Mouse (Mus musculus): Measurements from ENCODE around the gene A3galt2. TPM values are rescaled to one million over a fixed set of nuclear protein-coding genes. Genes with fewer than 3 reads are reported as not detected.

A3galt2 gene
- total RNA-seq, 4 experiments from 2014 or later = 0.09 to 0.11 TPM; not detected in 2

DNA sequence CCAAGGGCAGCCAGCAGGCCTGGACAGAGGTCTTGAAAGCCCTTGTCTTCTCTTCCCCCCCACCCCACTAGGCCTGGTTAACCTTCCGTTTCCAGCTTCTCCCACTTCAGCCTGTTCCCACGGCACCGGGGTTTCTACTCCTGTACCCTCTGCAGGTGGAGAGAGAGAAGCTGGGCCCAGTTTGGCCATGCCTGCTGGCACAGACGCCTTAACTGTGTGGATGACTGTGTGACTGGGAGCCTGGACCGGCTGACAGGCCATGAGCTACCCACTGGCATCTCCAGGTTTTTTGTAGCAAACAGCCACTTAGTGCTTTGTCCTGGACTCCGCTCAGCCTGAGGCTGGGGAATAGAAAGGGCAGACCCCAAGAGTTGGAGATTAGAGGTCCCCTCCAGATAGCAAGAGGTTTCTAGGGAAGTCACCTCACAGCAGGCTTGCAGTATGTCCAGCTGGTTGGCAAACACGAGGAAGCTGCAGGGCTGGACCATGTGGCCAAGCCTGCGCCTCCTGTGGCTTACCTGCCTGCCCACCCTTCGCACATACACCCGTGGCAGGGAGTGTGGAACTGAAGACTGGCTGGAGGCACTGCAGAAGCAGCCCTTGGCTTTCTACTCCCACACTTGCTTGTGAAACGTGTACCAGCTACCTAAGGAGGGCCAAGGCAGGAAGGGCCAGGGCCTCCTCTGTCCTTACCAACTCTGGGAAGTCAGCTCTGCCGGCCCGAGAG is 3.0 kb upstream of the A3galt2 start:
- DNase-seq (ENCODE audit: low spot score) = no peak

DNA sequence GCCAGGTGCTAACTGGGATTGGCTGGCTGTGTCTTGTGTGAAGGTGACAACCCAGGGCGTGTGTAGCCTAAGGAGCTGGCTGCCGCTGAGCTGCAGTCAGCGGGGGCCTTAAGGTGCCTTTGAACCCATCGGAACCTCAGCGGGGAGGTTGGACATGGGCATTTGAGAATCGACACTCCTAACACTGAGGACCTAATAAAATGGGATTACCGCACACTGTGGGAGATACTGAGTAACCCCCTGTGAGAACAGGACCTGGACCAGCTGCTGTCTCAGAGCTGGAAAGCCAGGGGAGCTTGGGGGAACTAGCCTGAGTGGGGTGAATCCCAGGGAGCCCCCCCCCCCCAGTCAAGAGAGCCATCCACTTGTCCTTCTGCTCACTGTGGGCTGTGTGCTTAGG is 1.6 kb upstream of the A3galt2 start:
- no peak for DNase-seq (ENCODE audit: low spot score)

DNA sequence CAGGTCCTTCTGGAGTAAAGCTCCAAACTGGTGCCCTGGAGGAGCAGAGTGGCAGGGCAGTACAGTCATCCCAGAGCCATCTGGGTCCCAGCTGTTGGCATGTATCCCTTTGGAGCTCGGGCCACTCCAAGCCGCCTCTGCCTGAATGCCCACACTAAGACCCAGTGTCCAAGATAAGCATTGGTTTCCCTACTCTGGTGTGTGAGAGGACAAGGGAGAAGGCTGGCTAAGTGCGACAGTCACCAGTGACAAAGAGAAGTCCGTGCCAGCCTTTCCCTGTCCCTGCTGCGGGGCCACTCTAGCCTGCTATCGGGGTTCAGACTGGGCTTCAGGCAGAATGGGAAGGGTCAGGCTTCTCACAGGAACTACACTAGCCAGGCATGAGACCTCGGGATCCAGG is 736 bp downstream of the A3galt2 start:
- DNase-seq (ENCODE audit: low spot score) = no peak

DNA sequence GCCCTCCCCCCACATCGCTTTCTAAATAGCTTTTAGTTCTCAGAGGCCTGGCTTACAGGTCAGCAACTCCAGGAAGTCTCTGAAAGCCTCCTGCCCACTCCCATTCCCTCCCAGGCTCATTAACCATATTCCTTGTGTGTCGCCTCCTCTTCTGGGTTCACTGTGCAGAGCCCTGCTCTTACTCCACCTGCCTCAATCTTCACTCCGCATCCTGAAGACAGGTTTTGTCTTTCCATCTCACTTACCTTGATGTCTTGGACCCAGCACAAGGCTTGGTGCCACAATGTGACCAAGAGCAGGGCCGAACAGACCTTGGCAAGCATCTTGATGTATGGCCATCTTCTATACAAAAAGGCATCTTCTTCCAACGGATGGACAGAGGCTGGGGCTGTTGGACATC is 4.0 kb downstream of the A3galt2 start:
- no peak for DNase-seq (ENCODE audit: low spot score)

DNA sequence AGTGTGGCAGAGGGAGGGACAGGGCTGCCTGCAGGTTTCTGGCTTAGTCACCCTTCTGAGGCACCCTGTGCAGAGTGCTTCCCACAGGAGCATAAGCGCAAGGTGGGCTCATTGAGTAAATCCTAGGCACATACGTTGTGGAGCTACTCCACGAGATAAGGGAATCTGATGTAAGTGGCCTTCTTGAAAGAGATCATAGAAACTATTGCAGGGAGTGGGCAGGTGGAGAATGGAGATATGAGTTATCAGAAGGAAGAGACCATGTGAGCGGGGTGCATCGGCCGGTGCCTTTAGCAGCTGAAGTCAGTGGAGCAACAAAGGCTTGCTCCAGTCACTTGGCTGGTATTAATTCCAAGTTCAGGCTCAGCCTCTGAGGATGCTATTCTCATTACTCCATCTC is 4.9 kb downstream of the A3galt2 start:
- DNase-seq (ENCODE audit: low spot score) = no peak

DNA sequence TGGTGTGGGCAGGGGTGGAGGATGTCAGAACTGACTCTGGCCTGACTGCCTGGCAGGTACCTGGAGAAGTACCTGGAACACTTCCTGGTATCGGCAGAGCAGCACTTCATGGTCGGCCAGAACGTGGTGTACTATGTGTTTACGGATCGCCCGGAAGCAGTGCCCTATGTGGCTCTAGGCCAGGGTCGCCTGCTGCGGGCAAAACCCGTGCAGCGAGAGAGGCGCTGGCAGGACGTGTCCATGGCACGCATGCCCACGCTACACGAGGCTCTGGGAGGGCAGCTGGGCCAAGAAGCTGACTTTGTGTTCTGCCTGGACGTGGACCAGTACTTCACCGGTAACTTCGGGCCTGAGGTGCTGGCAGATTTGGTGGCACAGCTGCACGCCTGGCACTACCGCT is 11.8 kb downstream of the A3galt2 start:
- DNase-seq (ENCODE audit: low spot score) = no peak

DNA sequence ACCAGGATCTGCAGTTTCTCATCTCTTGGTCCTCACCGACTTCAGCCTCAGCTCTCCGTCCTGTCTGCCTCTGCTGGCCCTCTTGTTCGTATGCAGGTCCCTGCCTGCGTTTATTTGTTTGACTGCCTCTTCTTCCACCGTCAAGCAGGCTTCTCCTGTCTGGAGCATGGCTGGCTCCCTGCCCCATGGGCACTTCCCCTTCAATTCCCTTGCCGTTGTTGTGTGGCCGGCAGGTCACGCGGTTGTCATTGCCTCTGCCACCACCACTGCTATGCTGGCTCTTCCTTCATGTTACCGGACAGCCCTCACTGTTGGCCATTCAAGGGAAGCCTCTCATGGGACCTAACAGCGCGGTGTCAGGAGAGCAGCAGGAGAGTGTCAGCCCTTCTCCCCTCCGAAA is 13.0 kb downstream of the A3galt2 start:
- peak; percentile 17 for DNase-seq (ENCODE audit: low spot score)

DNA sequence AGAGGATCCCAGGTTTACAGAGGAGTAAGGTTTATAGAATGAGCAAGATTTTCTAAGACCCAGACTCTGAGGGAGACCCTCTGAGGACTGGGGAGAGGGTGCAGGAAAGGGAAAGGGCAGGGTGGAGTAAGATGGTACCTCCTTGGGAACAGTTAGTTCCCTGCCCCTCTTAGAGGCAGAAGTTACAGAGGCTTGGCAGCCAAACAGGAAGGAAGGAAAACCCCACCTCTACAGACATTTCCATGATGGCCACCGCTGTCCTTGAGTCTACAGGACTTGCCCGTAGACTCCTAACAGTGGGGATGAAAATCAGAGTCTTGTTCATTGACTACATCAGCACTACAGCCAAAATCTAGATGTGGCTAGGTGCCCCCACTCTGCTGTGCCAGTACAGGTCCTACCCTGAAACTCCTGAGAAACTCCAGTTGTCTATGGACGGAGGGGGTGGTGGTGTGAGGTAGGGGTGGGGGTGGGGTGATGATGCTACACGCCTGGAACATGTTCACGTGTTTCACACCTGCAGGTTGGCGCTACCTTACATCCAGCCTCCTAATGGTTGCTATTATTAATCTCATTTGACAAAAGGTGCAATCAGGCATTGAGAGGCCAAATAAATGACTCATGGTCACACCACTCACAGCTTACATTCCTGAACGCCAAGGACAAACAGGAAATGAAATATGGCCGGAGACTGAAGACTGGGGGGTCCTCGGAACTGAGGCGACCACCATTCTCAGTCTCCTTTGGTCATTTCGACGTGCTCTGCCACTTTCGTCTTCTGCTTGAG is 14.6 kb downstream of the A3galt2 start:
- DNase-seq (ENCODE audit: low spot score) = no peak

DNA sequence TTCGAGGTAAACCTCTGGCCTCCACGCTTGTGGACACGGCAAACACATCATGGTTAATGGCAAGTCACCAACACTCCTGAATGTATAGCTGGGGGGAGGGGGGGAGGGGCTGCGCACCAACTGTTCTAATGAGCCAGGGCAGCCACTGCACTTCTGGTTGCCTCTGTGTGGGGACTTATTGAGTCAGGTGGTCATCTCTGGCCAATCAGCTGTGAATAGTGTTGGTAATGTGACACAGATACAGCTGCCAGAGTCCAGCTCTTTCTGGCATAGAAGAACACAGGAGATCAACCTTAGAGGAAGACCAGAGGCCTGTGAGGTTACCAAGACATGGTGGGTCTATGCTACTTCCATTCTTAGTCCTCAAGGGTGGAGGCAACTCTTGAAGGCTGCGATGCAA is 15.5 kb downstream of the A3galt2 start:
- DNase-seq (ENCODE audit: low spot score) = no peak

DNA sequence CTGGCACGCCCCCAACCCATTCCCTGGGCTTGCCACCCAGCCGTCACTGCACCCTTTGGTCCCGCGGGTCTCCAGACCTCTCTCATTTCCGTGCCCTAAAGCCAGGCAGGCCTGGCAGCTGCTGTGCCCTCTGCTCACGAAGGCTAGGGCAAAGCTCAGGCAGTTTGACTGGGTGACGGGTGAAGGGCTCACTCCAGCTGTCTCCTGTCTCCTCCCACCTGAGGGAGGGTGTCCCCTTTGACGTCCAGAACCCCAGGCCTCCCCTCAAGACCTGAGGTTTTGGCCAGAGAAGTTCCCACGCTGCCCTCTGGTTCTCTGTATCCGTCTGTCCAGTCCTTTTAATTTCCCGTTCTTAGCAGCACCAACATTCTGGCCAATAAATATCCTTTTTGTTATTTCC is 18.7 kb downstream of the A3galt2 start:
- DNase-seq (ENCODE audit: low spot score) = no peak

DNA sequence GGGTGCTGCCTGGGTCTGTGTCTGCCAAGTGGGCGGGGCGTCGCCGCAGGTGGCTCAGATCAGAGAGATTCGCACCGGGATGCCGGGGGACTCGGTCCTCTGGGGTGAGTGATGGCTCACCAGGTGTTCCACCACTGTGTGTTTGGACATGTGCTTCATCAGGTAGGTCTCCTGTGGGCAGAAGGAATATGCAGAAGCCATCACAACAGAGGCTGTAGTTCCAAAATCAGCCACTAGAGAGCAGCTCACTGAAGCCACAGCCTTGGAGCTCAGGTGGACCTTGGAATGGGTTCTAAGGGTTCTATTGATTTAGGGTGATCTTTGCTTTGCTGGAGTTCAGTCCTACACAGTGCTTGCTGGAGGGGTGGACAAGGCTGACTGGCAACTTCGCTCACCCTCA is 19.3 kb downstream of the A3galt2 start:
- DNase-seq (ENCODE audit: low spot score) = peak; percentile 36

DNA sequence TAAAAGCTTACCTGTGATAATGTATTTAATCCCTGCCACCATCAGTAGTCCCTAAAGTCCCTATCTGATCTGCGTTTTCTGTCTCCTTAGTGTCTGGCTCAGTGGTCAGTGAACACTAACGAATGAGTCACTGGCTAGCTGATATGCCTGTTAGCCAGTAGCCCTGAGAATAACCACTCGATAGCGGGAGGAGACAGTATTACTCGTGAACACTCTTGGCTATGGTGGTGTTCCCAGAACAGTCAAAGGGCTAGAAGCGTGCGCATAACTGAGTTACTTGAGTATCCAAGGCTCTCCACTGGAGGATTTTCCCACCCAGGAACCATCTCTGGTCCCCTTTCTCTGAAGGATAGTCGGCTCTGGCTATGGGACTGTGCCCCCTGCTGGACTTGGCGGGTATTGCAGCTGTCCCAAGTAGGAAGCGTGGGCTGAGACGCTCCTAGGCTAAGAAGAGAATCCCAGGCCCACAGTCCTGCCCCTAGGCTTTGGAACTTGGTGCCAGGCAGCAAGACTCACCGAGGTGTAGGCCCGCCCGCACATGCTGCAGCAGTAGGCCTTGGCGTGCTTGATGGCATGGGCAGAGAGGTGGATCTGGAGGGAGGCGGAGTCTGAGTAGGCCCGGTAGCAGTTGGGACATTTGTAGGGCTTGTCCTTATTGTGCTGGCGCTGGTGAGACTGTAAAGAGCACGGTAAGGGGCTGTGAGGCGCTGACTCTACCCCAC is 21.6 kb downstream of the A3galt2 start:
- DNase-seq (ENCODE audit: low spot score) = peak; percentile 78

DNA sequence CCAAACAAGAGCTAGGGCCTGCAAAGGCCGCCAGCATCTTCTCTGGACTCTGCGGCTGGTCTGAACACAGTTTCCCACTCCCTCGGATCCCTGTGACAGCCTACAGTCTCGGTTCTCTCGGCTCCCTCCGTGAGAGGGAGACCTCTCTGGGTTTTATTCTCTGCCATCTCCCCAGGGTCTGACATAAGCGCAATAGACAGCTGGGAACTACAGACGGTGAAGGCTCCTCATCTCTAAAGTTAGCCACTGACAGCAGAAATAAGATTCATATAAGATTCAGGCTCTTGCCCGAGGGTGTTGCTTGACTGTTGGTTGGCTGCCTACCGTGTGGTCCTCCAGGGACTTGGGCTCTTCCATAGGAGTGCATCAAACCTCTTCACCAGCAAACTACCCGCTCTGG is 22.4 kb downstream of the A3galt2 start:
- no peak for DNase-seq (ENCODE audit: low spot score)

DNA sequence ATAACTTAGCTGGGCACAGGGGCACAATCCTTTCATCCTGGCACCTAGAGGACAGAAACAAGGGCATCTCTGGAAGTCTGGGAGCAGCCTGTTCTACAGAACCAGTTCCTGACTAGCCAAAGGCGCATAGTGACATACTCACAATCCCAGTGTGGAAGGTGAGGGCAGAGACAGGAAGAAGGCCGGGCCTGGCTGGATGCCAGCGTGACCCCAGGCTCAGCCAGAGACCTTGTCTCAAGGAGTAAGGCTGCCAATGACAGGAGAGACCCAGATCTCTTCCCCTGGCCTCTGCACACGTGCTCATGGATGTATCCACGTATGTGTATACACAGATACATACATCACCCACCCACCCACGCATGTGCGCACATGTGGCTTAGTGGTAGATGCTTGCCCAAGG is 26.9 kb downstream of the A3galt2 start:
- DNase-seq (ENCODE audit: low spot score) = no peak

DNA sequence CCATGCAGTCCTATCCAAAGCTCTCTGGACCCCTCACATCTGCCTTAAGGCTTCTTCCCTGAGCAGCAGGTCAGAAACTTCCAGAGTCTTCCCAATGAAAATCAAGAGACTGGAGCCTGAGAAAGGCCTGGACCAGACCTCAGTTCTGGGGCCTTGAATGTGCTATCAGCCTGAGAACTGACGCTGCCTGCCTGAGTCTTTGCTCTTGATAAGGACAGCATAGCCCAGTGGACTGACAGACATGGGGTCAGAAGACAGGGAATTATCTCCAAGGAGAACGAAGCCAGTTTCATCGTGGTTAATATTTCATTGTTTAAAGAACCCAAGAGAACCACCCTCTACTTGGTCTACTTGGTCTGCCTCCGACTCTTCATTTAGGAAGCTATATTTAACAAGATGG is 27.5 kb downstream of the A3galt2 start:
- no peak for DNase-seq (ENCODE audit: low spot score)

DNA sequence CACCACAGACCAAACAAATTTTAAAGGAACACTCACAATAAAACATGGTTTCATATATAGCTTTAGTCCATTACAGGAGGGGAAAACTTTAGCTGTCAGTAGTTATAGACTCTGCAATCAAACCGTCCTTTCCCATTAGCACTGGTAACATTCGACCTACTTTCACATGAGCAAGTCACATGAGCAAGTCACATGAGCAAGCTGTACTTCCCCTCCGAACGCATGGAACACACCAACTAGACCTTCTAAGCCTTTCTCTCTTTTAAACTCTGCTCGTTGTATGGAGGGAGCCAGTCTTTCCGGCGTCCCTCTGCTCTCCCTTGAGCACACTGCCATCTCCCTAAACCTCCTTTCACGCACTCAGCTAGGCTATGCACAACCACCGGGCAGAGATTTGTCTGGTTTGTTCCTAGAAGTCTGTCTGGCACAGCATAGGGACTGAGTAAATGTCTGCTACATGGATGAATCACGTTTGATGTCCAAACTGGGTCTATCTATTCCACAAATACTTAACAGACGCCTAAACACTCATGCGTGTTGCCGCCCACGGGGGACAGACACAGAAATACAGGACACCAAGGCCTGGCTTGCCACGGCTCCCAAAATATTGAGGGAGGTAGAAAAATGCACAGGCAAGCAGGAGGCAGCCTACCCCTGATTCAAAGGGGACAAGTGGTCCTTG is 29.9 kb downstream of the A3galt2 start:
- DNase-seq (ENCODE audit: low spot score) = no peak

DNA sequence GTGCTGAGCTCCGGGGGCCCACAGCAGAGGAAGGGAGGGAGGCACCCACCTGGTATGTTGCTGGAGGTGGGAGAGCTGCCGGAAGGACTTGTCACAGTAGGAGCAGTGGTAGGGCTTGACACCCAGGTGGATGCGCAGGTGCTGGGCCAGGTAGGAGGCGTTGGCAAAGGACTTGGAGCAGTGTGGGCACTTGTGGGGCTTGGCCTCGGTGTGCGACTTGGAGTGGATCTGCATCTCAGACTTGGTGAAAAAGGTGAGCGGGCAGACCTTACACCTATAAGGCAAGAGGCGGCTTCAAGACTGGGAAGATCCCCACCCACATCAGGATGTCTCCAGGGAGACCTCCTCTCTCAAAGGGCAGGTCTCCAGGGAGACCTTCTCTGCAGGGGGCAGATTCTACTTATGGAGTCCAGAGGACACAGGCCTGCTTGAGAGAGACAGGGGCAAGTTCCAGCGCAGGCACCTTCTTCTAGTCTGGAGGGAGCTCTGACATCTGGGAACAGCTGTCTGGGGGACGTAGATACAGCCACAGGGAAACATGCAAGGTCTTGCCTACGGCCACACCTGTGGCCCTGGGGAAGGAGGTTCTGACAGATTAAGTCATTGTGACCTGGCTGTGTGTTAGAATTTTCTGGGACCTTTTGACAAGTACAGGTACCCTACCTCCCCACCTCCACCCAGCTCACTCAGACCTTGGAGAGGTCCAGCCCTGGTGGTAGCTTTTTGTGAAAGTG is 30.9 kb downstream of the A3galt2 start:
- no peak for DNase-seq (ENCODE audit: low spot score)

DNA sequence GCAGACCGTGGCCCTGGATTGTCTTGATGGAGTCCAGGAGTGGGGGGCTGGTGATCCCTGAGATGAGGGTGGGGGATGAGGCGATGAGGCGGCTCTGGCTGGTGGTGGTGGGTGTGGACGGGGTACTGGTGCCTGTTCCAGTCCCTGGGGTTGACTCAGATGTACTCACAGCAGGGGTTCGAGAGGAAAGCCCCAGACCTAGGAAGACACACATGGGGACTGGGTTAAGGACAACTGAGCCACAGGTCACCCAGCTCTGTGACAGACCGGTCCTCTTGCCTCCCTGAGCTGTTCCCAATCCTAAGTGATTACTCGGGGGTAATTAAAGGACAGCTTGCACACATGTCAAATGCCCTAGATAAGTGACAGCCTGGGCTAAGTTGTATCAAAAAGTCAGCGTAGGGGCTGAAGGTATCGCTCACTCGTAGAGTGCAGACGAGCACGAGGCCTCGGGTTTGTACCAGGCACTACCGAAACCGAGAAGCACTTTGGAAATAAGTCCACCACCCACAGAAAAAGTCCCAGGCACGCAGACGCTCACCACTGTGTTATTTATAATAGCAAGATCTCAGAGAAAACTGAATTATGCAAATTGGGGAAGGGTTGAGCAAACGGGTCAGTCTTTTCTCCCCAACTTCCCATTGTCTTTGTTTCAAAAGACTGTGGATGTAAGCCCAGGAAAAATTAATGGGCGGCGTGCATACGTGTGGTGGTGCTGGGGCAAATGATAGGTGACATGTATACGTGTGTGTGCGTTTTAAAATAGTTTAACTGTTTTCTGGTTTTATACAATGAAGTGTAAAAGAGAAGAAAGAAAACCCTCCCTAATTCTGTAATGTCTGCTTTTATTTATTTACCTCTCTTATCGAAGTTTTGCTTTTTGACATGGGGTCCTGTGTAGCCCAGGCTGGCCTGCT is 32.1 kb downstream of the A3galt2 start:
- no peak for DNase-seq (ENCODE audit: low spot score)

DNA sequence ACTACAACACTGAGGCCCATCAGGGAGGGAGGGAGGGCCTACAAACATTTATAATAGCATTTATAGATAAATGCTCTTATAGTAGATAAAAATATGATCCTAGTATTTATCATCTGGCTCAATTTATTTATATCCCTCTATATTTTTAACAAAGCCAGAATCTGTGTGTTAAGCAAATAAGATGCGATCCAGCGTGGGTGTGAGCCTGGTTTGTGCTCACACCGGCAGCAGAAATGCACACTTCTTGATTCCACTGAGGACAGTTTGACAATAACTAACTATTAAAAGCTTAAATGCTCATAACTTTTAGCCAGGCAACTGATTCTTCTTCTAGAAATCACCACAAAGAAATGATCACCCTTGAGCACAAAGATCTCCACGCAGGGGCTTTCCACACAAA is 32.9 kb downstream of the A3galt2 start:
- no peak for DNase-seq (ENCODE audit: low spot score)

DNA sequence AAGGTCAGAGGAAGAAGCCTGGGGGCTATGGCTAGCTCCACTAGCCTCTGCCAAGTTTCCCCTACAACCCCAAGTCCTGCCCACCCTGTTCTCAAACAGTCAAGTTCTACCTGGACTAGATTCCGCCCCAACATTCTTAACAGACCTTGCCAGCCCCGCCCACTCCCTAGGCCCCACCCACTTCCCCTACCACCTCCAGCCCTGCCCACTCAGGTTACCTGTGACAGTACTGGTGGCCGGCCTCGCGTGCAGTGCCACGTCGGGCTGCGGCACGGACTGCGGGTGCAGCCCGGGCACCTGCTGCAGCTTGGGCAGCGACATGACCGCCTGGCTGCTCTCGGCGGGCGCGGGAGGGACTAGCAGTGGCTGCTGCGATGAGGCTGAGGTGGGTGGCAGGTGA is 34.5 kb downstream of the A3galt2 start:
- DNase-seq (ENCODE audit: low spot score) = no peak

Measured in heart, adult 8-10 months (tissue).